Mouse (Mus musculus) inflammation-experienced regulatory T-cells, adult 6 months (primary cell): ENCODE data around the gene Klf11. TPM values are rescaled to one million over a fixed set of nuclear protein-coding genes. Genes with fewer than 3 reads are reported as not detected.
"Not testable (repeated sequence)": the region's sequence is repeated elsewhere in the genome, so short reads cannot be mapped to it uniquely, and the experiment has no call there.

ENCODE experiments used
- ATAC-seq: one replicate; pipeline ENCODE4 v1.8.0; 2017
- polyA plus RNA-seq, 3 experiments: library from polyadenylated mRNA; unstranded; fragments of 100-300 nt; shearing (Covaris generic); gene quantifications; one replicate each; pipeline ENCODE4 v1.2.1; 2017

Klf11 gene
- polyA plus RNA-seq, 3 experiments from 2014 or later, result 2.3 to 3.6 (median 2.7) TPM

DNA sequence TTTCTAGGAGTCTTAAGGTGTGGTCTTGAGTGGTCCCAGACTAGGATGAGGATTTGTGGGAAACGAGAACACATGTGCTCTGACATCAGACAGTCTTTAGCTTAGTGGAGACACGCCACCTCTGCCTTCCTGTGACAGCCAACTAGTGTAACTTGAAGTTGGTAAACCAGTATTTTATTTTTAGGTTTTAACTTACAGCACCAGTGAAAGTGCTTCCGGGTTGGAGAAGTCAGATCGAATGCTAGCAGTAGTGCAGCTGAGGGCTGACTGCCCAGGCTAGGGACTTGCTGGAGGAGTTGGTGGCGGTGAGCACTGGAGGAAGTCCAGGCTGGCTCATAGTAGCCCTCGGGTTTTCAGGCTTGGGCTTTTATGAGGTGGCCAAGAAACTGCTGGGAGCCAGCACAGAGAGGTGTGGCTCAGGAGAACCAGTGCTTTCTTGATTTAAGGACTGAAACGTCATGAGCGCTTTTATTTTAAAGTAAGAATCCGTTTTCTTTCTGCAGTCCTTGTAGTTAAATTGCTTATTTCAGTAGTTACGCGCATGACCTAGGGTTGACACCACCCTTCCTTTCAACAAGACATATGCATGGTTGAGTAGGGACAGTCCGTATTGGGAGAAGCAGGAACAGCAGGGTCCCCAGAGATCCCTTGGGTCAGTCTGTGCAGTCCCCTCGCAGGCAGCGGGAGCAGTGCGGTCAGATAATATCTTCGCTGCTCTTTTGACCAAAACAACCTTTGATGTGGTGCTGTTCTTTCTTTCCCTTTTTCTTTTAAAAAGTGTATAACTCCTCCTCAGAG, 3.2 kb downstream of the Klf11 start:
- ATAC-seq, result no peak

DNA sequence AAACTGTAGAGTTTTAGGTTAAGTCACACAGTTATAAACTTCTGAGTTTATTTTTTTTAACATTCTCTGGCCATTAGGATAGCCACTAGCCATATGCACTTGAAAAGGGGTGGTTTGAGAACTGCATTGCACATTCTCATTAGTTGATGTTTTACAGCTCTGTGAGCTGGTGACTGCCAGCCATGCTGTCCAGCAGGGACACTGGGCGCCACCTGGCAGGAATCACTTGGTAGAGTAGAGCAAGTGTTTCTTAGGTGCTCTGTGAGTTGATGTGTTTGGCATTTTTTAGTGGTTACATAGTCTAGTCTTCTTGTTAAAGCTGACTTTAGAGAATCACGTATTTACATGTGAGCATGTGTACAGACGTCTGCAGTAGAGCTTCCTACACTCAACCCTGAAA, 5.4 kb downstream of the Klf11 start:
- ATAC-seq, result no peak

DNA sequence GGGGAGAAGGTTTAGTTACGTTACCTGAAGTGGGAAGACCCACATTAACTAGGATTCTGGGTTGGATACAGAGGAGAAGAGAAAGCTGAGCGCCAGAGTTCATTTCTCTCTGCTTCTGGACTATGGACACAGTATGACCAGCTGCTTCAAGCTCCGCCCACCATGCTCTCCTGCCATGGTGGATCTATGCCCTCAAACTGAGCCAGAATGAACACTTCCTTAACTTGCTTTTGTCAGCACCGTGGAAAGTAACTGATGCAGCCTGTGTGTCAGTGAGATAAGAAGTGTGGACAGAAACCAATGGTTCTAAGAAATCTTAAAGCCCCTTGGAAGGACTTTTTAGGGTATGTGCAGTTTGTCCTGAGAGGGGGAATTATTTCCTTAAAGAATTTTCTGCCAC, 7.9 kb downstream of the Klf11 start:
- no peak for ATAC-seq

GRCm38 (mm10) chr12:24659923-24660322, 8.8 kb downstream of the Klf11 start:
- no peak for ATAC-seq

DNA sequence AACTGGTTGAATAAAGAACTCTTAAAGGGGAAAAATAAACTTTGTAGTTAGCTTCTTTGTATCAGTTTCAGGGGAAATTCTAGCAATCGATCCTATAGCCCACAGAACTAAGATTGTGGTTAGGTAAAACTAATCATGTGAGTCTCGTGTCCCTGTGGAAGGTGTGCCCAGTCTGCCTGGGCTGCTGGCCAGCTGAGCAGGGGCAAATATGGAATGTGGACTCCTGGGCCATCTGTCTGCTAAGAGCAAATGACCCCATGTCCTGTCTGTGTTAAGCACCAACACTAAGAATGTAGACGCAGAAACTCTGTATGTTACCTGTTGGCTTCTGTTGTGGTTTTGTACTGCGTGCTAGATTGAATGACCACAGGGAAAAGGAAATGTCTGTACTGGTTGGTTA, 10.0 kb downstream of the Klf11 start:
- no peak for ATAC-seq

GRCm38 (mm10) chr12:24662131-24662530, 11.1 kb downstream of the Klf11 start:
- ATAC-seq, result no peak

DNA sequence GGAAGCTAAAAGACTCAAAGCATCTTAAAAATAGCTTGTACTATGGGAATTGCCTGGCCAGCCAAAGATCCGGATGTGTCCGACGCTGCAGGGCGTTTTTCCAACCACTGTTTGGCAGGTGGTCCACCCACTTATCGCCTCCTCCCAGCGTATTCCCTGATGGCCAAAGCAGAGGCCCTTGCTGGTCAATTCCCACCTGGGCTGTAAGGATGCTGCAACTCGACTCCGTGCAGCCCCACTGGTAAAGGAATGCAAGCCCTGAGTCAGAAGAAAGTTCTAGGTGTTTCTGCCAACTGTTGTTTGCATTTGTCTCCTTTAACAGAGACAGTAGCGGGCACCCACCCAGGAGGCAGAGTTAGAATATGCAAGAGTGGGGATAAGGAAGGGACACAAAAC, 29.0 kb downstream of the Klf11 start:
- no peak for ATAC-seq

- no peak for ATAC-seq
Measured at GRCm38 (mm10) chr12:24680492-24681285, 29.6 kb downstream of the Klf11 start.

DNA sequence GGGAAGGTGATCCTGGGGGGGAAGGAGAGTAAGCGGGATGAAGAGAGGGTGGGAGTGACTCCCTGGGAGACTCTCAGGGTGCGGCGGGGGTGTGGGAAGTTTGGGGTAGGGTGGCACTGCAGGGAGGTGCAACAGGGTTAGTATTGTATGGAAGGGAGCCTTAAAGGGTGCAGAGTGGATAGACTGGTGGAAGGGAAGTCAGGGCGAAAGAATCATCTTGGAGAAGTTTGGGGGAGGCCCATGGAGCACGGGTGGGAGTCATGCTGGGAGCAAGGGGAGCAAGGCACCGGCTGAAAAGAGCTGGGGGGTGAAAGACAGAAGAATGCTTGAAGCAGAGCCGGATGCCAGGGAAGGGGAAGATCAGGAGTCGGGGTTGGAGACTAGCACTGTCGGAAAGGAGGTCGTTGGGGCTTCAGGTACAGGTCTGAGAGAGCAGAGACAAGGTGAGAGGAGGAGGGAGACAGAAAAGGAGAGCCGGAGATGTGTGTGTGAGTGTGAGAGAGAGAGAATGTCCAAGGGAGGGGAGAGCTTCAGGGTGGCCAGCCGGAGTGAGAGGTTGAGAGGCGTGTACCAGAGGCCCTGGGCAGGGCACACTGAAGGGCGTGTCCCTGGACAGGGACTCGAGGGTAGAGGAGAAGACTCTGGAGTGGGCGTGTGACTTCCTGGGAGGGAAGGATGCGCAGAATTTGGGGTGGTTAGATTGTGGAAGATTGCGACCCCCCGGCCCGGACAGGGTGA, 30.4 kb downstream of the Klf11 start, which contains the start of gene Cys1:
Gene Cys1 (minus strand): TSS at position 528 of the 738 bp plus-strand sequence.
- ATAC-seq, result no peak

DNA sequence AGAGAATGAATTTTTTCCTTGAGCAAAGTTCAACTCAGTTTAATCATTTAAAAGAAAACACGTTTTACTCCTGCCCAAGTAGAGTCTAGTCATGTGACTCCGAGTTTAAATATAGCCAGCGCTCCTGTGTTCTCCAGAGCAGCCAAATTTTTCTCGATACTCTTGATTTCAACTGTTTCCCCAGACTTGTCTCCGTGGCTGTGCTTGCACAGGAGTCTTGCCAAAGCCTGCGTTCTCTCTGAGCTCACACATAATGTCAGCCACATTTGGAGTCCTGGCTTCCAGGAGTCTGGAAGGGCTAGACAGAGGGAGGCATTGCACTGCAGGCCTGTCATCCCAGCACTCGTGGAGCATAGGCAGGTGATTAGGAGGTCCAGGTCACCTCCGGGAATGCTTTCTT, 31.5 kb downstream of the Klf11 start:
- ATAC-seq, result no peak

GRCm38 (mm10) chr12:24683461-24683860, 32.4 kb downstream of the Klf11 start:
- ATAC-seq, result no peak

DNA sequence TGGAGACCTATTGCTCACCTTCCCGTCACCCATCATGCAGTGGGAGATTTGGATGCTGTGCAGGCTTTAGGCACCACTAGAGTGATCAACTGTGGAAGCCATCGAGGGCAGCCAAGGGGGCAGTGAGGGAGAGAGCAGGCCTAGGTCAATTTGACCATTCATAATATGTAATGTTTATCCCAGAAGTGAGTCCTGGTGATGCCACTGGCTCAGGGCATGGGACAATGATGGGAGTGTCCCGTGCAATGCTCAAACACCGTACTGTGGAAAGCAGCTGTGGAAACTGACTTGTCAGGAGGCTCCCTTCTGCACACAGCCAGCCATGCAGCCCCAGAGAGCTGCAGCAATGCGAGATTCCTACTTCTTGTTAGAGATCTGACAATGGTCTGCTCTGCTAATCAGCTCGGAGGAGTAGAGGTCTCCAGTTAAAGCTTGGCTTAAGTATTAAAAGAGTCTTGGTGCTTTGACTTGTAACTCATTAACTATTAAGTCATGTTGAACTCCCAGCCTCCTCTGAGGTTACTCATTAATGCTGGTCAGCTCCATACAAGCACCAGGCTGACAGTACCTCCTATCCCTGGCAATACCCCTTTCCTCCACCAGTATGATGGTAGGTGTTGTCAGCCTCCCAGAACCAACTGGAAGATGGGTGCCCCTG, 35.1 kb downstream of the Klf11 start:
- no peak for ATAC-seq

GRCm38 (mm10) chr12:24686696-24687346, 35.7 kb downstream of the Klf11 start:
- ATAC-seq, result no peak

DNA sequence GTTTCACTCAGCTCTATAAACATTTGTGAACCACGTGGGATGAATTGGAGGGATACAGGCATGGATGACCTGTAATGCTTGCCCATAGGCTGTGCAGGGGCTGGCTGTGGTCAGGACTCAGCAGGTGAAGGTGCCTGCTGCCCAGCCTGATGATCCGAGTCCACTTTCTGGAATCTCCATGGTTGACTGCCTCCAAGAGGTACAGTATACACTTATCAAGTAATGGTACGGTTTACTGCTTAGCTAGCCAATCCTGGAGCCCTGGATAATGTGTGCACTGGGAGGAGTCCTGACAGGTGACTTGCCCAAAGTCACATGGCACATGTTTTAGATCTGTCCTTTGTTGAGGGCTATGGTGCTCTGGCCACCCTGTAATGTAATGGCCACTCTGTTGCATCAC, 39.3 kb downstream of the Klf11 start:
- no peak for ATAC-seq

- peak; percentile 92 for ATAC-seq
Measured at GRCm38 (mm10) chr12:24696500-24697483, 45.7 kb downstream of the Klf11 start.

DNA sequence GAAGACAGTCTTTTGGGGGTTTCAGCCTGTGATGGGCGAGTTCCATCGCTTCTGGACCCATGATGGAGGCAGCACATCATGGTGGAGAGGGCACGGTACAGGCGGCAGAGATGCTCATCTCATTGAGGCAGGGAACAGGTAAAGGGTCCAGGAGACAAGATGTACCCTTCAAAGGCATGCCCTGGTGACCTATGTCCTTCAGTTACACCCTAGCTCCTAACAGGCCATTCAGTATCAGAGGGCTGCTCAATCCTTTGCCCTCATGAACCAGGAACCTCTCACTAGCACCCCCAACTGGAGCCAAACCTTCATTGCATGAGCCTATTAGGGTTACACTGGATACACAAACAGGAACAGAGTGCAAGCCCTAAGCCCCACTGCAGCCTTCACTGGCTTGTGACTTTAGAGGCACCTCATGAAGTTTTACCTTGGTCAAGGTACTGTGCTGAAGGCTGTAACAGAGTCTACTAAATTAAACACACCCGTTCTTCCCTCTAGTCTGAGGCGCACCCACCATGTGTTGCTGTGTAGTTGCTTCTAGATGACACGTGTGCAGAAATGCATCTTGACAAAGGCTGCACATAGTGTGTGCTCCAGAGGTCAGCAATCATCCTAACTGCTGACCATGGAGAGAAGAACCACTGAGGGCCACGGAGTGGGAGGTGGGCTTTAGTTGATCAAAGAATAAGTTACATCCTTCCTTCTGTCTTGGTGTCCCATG, 46.6 kb downstream of the Klf11 start:
- no peak for ATAC-seq

DNA sequence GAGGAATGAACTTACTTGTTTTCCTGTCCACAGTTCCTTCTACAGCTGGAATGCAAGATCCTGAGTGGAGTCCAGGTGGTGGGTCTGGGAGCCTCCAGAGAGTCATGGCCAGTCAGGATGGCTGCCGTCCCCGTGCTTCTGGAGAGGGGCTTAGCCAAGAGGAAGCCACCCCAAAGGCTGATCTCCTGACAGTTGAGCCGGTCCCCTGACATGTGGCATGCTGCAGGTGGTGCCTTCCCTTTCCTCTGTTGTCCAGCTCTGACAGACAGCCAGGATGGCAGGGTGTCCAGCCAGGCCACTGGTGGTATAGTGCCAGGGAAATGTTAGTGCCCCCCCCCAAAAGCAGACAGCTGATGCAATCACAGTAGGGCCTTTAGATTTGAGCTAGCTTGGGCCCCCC, 47.4 kb downstream of the Klf11 start:
- no peak for ATAC-seq

- no peak for ATAC-seq
Measured at GRCm38 (mm10) chr12:24699578-24699977, 48.5 kb downstream of the Klf11 start.

DNA sequence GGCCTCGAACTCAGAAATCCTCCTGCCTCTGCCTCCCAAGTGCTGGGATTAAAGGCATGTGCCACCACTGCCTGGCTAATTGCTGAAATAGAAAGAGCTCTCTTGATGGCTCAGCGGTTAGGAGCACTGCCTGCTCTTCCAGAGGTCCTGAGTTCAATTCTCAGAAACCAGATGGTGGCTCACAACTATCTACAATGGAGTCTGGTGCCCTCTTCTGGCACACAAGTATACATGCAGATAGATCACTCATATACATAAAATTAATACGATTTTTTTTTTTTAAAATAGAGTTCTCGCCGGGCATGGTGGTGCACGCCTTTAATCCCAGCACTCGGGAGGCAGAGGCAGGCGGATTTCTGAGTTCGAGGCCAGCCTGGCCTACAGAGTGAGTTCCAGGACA, 50.5 kb downstream of the Klf11 start:
- ATAC-seq, result not testable (repeated sequence)

GRCm38 (mm10) chr12:24703013-24703412, 51.9 kb downstream of the Klf11 start:
- ATAC-seq, result no peak
